Mouse (Mus musculus) B cell, adult 2 months (primary cell): ENCODE measurements around the gene Scn4a.

Experiments used
- DNase-seq, 2 experiments: peaks; one replicate each; pipeline ENCODE4 v3.0.0; 2022

Scn4a gene

GRCm38 (mm10) chr11:106271131-106271793 lies 81.8 kb downstream of the Scn4a start:
- DNase-seq = no peak

- DNase-seq = peak in 1 of 2 experiments; percentile 5
These were observed 84.0 kb downstream of the Scn4a start for GRCm38 (mm10) chr11:106269060-106269431.
